Mouse (Mus musculus): ENCODE measurements around the gene Lsm3.

Gene Lsm3

DNA sequence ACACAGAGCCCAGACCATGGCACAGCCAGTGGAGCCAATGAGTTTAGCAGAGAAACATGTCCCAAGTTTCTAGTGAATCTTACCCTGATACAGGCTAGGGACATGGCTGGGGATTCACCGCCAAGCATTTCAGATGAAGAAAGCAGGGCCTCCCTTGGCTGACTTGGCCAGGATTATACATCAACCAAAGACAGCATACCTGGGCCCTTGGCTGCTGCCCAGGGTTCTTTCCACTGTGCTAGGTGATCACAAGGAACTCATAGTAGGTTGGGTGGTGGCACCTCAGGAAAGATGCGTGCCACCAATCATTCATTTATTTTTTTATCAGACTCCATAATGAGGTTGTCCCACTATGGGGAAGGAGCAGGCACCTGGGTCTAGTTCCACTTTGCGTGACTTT is 44.5 kb downstream of the Lsm3 start:
- no peak for DNase-seq

DNA sequence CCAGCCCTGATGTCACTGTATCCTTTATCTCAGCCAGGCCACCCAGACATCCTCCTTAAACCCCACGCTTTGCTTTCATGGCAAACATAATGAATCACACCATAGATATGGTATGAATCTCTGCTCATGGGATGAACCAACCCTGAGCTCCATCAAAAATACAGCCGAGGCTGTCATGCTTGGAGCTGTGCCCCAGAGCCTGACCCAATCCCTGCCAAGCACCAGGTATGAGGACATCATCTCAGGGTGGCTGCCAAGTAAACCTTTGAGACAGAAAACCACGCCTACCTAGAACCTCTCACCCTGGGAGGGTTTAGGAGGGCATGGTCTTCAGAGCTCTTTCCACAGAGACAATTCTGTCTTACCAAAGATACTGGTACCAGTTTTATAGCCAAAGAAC is 47.3 kb downstream of the Lsm3 start:
- DNase-seq: no peak

DNA sequence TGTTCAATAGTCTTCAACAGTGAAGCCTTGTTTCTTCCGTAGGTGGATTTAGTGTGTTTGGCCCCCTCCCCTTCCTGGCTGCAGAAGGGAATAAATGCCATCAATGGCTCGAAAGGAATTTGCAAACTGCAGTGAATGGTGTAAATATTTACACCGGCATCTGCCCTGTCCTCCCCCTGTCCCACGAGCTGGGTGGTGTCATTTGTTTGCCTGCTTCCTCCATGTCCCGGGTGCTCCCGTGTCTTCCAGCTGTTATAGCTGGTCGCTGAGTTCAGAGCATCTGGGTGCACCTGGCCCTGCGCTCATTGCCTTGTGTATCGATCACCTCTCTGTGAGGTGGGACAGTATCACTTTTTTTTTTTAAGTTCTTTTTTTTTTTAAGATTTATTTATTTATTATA is 50.7 kb downstream of the Lsm3 start:
- no peak for DNase-seq
